Mouse (Mus musculus): ENCODE data around the gene Shank3.

The Shank3 gene

DNA sequence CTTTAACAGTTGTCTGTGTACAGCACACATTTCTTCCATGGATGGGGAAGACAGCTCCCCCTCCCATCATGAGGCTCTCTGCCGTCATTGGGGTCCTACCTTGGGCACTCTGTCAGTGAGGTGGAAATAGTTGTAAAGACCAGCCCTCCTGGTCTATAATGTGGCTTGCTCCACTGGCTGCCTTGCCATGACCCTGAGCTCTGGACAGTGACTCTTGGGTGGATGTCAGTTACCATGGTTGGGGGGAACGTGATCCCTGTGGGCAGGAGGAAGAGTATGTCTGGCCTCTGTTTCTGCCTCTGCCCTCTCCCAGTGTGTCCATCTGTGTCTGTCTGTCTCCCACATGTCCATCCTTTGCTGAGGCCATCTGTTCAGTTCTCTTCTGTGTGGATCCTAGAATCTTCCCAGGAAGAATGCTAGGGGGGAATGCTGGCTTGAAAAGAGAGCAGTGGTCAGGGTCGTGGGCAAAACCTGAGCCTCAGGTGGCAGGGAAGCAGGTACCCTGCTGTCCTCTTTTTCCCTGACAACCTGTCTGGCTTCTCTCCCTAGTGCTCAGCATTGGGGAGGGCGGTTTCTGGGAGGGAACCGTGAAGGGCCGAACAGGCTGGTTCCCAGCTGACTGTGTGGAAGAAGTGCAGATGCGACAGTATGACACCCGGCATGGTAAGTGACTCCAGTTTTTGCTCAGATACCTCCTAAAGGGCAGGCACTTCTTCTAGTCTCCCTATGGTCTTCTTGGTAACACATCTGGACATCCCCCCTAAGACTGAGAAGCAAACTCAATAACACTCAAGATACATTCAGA is 25.4 kb downstream of the Shank3 start:
- no peak for DNase-seq (ENCODE audit: extremely low read depth, low read depth)

DNA sequence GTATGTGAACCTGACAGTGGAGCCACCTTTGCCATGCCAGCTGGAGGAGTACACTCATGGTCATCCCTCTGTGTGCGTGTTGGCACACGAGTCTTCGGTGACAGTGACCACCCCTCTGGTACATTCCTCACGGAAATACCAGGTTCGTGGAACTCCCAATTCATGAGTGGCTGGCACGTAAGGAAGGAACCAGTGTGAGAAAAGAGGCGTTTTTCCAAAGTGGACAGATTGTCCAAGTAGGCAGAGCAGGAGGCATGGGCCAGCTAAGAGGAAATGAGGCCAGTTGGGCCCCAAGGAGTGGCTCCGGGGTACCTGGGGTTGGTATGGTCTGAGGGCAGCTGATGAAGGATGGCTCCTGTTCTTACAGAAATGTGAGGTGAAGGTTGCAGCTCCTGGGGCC is 26.0 kb downstream of the Shank3 start:
- no peak for DNase-seq (ENCODE audit: extremely low read depth, low read depth)

DNA sequence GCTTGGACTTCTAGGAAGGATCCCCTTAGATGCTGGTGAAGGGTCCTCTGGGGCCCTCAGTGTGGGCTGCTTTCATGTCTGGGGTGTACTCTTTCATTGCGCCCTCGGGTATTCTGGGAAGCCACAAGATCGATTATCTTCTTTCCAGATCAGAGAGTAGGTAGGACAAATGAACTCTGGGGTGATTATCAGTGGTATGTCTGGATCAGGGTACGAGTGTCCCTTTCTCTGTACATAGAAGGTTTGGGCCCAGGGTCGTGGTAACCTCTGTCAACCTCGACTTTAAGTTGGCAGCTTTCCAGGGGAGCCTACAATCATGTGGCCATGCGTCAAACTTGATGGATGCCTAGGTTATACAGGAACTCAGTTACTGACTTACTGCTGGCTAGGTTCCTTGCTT is 26.5 kb downstream of the Shank3 start:
- no peak for DNase-seq (ENCODE audit: extremely low read depth, low read depth)

DNA sequence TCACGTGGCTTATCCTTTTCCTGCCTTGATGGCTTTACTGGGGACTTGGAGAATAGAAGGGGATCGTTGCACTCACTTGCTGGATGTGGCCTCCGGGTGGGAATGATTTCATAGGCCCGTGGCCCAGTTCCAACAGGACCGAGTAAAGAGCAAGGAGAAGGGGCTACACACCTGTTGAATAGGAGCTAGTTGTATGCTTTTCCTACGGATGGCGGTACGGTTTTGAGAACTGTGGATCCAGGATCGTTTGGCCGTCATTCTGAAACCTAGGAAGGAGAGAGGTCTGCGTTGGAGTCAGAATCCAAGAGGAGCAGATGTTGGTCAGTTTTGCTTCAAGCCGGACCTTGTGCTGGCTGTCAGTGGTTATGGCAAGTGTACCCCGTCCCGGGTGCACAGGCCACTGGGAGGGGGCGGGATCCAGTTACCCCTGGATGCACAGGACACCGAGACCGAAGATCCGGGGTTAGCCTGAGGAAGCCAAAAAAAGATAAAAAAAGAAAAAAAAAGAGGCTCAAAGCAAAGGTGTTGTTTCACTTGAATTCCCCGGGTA is 27.4 kb downstream of the Shank3 start:
- DNase-seq (ENCODE audit: extremely low read depth, low read depth) = no peak

DNA sequence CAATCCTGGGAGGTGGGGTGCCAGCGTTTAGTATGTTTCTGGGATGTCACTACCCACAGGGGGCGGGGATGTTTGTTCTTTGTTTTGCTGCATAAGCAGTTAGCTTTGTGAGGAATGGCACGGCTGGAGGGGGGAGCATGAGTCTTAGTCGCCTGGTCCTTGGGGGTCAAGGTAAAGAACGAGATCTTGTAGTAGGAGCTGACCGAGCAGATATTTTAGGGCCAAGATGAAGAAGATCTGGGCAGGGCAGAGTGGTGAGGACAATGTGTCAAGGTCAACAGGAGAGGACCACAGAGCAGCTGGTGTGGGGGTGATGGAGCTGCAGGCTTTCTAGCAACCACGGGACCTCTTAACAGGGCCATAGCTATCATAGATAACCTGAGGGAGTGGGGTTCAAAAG is 28.0 kb downstream of the Shank3 start:
- DNase-seq (ENCODE audit: extremely low read depth, low read depth) = no peak

DNA sequence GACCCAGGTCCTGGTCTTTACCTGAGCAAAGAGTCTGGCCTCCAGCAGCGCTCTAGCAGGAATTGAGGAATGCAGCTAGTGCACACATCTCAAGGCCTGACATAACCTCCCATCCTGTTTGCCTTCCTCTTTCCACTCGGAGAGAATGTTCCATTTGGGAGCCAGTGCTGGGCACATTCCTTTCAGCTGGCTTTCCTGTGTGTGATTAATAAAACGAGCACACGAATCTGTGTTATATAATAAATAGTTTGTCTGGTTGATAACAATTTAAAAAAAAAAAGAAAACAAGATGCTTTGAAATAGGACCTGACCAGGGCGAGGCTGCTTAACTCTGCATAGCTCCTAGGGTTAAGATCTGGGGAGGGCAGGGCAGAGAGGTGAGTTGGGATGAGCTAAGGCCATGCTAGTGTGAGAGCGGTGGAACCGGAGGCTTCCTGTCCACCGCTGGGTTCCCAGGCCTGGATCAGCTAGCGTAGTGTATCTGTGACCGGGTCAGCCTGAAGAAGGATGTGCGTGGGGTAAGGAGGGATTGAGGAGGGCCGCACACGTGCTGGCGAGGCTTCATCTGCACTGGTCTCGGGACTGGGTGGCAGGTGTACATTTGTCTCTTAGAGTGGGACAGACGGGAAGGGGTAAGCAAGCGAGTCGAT is 28.9 kb downstream of the Shank3 start:
- DNase-seq (ENCODE audit: extremely low read depth, low read depth) = no peak

DNA sequence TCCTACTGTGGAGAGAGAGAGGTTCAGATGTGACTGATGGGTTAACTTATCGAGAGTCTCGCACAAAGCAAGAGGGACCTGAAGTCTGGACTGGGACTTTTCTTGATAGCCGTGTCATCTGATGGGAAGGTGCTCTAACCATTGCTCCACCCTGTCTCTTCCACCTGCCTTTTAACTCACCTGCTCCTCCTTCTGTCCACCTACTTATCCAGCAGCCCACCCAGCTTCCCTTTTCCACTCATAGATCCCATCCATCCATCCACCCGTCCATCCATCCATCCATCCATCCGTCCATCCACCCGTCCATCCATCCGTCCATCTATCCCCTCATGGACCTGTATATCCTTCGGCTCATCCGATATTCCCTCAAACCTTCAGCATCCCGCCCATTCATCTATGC is 29.5 kb downstream of the Shank3 start:
- no peak for DNase-seq (ENCODE audit: extremely low read depth, low read depth)

DNA sequence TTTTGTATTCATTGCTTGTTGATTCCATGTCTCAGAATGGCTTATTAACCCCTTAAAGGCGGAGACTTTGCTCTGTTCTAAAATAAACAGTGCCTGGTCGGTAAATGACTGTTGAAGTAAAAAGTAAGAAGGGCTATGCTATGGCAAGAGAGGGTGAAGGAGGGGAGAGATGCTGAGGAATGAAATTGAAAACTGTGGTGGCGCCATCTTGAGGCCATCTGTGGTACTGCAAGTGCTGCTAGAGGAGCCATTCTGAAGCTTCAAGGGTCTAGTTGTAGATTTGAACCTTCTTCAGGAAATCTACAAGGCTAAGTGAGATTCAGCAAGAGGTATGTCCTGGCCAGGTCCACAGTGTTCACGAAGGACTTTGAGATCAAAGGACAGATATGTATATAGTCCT is 30.9 kb downstream of the Shank3 start:
- DNase-seq (ENCODE audit: extremely low read depth, low read depth) = peak; percentile 22

DNA sequence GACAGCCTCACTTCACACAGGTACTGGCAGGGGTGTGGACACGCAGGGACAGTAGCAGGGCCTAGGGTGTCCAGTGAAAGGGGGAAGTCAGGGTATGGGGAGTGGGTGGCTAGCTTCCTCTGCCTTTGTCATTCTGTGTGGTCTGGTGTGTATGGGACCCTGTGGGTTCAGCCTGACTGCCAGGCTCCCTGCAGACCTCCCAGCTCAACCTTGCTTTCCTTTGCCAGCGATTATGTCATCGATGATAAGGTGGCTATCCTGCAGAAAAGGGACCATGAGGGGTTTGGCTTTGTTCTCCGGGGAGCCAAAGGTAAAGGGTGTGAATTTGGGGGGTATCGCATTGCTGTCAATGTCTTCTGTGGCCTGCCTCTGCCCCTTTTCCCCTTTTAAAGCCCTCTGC is 32.0 kb downstream of the Shank3 start:
- no peak for DNase-seq (ENCODE audit: extremely low read depth, low read depth)

DNA sequence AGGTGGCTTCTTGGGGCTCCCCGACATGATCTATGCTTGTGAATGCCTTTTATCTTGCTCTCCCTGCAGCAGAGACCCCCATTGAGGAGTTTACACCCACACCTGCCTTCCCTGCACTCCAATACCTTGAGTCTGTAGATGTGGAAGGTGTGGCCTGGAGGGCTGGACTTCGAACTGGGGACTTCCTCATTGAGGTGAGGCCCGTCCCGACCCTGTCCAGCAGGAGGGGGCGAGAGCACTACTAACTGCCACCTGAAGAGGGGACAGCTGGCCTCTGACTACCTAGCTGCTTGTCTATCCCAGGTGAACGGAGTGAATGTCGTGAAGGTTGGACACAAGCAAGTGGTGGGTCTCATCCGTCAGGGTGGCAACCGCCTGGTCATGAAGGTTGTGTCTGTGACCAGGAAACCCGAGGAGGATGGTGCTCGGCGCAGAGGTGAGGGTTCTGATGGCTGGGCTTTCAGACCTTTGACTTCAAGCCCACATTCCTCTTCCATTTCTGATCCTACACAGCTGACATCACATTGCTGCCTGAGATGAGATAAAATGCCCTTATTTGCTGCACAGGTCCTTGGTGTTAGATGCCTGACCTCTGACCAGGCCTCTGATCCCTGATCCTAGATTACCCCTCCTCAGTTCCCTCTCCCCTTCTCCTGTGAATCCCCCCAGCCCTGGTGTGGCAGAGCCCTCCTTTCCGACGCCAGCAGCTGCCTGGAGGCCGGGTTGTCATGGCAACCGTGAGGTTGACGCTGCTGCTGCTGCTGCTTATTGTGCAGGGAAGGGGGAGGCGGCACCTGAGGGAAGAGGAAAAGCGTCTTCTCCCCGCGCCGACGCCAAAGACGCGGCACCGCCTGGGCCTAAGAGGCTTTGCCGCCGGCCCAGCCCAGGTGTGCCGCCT is 32.9 kb downstream of the Shank3 start:
- no peak for DNase-seq (ENCODE audit: extremely low read depth, low read depth)

DNA sequence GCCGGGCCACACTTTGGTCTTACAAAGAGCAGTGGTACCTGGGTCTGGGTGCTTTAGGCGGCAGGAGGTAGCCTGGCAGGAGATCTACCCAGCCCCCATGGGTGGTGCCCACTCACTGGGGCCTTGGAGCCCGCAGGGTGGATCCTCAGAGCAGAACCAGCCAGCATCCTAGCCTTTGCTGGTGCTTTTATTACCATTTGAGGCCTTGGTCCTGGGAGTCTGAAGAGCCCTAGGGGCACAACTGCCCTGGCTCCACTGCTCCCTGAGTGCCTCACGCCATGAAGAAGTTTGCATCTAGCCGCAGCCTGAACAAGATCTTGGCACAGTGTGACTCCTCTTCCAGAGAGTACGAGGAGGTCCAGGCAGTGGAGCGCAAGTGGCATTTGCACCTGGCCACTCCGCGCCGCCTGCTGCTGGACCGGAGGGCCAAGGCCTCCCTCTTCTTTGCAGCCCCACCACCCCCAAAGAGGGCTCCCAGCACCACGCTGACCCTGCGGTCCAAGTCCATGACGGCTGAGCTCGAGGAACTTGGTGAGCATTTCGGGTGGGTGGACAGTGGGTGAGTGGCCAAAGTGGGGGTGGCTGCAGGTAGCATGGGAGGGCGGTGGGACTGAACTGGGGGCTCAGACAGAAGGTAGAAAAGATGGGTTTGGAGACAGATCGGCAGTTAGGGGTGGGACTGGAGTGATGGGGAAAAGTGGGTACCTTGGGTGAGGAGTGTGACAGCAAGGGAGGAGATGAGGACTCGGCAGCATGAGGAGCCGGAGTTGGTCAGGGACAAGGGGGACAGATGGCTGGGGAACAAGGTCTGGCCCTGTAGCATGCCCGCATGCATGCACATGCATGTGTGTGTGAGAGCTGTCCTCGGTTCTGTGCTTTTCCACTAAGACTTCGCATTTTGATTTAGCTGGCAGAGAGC is 33.8 kb downstream of the Shank3 start:
- DNase-seq (ENCODE audit: extremely low read depth, low read depth) = no peak

DNA sequence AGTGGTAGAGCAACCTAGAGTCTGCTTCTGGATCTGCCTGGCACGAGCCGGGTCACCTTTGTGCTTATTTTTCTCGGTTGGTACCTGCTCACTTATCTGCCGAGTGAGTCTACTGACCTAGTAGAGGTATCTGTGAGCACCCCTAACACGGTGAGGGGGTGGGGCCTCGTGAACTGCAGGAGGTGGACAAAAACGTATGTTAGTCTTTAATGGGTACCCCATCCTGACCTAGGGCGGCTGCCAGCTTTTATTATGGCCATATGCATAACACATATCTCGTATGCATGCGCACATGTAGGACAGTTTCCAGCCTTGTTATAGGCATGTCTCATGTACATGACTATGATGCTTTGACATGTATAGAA is 34.4 kb downstream of the Shank3 start:
- no peak for DNase-seq (ENCODE audit: extremely low read depth, low read depth)

DNA sequence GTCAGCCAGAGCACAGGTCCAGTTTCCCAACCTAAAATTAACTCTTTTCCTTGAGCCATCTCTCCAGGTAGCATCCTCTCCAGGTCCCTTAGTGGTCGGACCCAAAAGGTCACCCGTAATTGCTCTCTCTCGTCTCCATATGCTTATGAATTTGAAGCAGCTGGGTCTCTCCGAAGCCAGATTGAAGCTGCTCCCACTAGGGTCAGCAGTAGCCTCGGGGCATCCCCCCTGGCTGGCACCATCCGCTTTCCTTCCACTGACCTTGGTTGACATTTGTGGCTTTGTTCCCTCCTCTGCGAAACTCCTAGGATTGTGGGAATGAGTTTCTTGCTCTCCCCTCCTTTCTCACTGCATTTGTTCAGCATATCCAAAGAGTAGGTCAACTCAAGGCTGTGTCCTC is 44.7 kb downstream of the Shank3 start:
- DNase-seq (ENCODE audit: extremely low read depth, low read depth) = no peak

DNA sequence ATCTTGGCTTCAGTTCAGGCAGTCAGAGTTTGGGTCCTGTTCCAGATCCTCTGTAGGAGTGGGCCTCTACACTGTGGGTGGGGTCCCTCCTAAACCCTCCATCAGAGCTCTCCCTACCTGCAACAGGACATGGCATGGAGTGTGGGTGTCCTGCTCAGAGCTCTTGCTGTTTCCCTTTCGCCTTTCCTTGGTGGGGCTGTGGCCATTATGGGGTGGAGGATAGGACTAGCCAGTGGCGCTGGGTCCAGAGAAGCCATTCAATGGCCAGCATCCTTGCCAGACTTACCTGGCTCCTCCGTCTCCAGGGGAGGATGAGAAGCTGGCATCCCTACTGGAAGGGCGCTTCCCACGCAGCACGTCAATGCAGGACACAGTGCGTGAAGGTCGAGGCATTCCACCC is 47.9 kb downstream of the Shank3 start:
- no peak for DNase-seq (ENCODE audit: extremely low read depth, low read depth)

DNA sequence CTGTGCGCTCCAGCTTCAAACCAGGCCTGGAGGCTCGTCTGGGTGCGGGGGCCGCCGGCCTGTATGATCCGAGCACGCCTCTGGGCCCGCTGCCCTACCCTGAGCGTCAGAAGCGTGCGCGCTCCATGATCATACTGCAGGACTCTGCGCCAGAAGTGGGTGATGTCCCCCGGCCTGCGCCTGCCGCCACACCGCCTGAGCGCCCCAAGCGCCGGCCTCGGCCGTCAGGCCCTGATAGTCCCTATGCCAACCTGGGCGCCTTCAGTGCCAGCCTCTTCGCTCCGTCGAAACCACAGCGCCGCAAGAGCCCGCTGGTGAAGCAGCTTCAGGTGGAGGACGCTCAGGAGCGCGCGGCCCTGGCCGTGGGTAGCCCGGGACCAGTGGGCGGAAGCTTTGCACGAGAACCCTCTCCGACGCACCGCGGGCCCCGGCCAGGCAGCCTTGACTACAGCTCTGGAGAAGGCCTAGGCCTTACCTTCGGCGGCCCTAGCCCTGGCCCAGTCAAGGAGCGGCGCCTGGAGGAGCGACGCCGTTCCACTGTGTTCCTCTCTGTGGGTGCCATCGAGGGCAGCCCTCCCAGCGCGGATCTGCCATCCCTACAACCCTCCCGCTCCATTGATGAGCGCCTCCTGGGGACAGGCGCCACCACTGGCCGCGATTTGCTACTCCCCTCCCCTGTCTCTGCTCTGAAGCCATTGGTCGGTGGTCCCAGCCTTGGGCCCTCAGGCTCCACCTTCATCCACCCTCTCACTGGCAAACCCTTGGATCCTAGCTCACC is 48.6 kb downstream of the Shank3 start:
- no peak for DNase-seq (ENCODE audit: extremely low read depth, low read depth)

DNA sequence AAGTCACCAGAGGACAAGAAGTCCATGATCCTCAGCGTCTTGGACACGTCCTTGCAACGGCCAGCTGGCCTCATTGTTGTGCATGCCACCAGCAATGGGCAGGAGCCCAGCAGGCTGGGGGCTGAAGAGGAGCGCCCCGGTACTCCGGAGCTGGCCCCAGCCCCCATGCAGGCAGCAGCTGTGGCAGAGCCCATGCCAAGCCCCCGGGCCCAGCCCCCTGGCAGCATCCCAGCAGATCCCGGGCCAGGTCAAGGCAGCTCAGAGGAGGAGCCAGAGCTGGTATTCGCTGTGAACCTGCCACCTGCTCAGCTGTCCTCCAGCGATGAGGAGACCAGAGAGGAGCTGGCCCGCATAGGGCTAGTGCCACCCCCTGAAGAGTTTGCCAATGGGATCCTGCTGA is 49.4 kb downstream of the Shank3 start:
- DNase-seq (ENCODE audit: extremely low read depth, low read depth) = no peak

DNA sequence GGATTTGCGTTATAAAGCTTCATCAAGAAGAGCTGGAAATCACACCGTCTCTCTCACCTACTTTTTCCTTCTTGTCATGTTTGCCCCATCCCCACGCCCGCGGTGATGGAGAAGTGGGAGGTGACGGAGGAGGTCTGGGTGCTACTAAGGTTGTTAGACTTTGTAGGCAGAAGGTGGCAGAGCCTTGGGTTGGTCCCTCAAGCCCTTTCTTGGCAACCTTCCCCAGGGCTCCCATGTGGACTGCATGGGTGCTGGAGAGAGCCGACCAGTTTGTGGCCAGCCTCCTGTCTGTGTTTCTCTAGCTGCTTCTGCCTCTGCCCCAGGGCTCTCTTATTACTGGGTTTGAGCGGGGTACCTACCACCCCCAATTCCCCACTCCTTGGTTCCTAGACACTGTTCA is 51.1 kb downstream of the Shank3 start:
- DNase-seq (ENCODE audit: extremely low read depth, low read depth) = no peak

DNA sequence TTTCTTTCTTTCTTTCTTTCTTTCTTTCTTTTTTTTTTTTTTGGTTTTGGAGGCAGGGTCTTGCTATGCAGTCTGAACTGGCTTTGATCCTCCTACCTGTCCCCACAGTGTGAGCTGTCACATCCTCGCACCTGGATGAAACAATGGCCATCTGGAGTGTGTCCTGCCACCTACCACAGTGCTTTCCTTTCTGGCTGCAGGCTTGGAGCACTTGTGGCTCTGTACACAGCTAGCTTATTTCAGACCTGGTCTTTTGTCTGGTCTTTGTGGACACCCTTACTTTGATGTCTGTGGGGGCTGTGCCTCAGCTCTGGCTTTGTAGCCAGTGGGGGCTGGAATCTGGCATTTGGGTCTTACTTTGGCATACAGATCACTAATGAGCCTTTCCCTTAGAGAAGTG is 52.3 kb downstream of the Shank3 start:
- no peak for DNase-seq (ENCODE audit: extremely low read depth, low read depth)

DNA sequence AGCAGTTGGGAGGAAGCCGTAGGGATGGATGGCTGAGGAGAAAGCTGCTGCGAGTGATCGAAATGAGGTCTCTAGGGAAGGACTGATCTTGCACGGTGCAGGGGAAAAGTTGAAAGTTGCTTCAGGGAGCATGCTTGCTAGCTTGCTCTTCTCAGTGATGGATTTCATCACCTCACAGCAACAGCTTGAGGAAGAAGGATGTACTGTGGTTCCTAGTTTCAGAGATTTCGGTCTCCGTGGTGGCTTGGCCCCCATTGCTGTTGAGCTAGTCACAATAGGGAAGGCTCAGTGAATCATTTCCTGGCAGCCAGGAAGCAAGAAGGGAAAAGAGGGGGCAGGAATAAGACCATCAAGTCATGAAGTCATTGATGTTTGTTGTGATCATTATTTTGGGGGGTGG is 56.2 kb downstream of the Shank3 start:
- DNase-seq (ENCODE audit: extremely low read depth, low read depth) = no peak

All from MEL-GATA-1-ER (cell line).